Mouse (Mus musculus) bone marrow, adult 2 months (tissue): ENCODE data around the gene Tubgcp3.

Experiments
- CTCF ChIP-seq: fragments of 200-500 bp; IDR thresholded peaks from 2 replicates; pipeline ENCODE4 v1.5.1; 2011; ENCODE audit warnings: low read length, control low read depth; ENCODE audit not compliant: control insufficient read depth, insufficient read depth
- POLR2A ChIP-seq: fragments of 200-500 bp; IDR thresholded peaks from 2 replicates; pipeline ENCODE4 v1.6.1; 2011; ENCODE audit warnings: low read depth, mild to moderate bottlenecking, control low read depth, low read length, borderline replicate concordance; ENCODE audit not compliant: control insufficient read depth

- TF ChIP-seq POLR2A (no peak), CTCF (no peak)
Measured at GRCm38 (mm10) chr8:12608810-12609209, 63.2 kb downstream of the Tubgcp3 start.
